Mouse (Mus musculus) embryo, embryonic 11.5 days (tissue): Measurements from ENCODE around the gene Pdgfra.

ENCODE experiments used
- DNase-seq: peaks from one replicate; pipeline ENCODE4 v3.0.0-alpha.2; 2012; ENCODE audit warnings: low read depth, low spot score

Pdgfra gene

DNA sequence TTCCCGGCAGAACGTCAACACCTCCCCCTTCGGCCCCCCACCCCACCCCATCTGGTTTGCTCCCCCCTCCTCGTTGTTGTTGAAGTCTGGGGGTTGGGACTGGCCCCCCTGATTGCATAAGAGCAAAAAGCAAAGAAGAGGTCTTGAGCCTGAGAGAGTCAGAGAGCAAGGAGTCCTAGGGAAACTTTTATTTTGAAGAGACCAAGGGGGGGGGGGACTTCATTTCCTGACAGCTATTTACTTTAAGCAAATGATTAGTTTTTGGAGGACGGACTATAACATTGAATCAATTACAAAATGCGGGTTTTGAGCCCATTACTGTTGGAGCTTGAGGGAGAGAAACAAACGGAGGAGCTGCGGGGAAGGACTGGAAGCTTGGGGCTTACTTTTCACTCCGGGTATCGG, at the start of gene Pdgfra:
Pdgfra (plus strand) TSS at position 272 of the 405 bp plus-strand sequence.
- peak; percentile 75 for DNase-seq

DNA sequence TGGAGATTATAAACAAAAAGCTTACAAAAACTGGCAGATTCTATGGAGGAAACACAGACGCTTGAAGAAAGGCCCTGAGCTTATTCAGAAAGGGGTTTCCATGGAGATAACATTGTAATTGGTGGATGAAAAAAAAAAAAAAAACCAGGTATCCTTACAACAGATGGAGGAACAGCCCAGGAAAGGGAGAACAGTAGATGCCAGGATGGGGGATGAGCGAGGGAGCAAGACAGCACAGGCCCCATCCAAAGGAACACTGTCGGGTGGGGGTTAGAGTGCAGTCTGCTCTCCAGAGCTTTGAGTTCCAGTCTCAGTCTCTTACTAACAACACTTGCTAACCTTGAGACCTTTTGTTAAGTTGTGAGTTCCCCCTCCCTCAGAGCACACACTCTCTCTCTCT, 45.6 kb upstream of the Pdgfra start:
- DNase-seq = no peak

DNA sequence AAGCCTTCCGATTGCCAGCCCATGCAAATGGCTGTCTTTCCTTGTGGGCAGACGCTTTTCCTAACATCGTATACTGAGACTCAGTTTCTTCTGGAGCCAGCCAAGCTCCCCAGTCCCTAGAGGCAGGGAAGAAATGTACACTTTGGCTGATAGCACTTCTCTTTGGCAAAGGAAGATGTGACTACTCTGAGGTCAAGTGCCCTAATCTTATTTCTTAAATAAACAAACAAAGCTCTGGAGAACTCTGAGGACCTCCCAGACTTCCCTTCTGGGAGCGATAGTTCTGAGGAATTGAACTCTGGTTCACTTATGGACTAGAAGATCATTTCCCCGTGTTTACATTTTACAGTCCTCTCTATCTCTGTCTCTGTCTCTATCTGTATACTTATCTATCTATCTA, 42.7 kb upstream of the Pdgfra start:
- no peak for DNase-seq

DNA sequence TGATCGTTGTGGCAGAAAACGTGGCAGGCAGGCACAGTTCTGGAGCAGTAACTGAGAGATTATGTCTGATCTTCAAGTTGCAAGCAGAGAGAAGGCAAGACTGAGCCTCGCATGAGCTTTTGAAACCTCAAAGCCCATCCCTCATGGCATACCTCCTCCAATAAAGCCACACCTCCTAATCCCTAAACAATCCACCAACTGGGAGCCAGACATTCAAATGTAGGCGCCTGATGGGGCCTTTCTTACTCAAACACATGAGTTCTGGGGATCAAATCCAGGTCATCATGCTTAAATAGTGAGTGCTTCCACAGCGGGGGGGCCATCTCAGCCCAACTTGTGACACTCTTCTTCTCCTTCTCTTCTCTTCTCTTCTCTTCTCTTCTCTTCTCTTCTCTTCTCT, 40.3 kb upstream of the Pdgfra start:
- no peak for DNase-seq

DNA sequence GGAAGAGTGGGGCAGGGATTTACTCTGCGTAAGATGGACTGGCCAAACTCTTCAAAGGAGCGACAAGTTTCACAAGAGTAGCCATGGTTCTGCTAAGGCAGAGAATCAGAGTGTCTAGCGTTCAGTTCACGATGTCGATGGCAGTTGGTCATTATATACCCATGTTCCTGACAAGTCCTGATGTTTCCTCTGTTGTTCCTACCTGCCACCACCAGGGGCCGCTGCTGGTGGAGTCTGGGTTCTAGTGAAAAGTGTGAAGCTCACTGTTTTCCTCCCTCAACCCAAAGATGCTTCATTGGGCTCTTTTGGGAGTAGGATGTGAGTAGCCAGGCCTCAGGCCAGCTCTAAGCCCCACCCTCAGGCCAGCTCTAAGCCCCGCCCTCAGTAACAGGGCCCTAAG, 33.3 kb upstream of the Pdgfra start:
- peak; percentile 9 for DNase-seq

DNA sequence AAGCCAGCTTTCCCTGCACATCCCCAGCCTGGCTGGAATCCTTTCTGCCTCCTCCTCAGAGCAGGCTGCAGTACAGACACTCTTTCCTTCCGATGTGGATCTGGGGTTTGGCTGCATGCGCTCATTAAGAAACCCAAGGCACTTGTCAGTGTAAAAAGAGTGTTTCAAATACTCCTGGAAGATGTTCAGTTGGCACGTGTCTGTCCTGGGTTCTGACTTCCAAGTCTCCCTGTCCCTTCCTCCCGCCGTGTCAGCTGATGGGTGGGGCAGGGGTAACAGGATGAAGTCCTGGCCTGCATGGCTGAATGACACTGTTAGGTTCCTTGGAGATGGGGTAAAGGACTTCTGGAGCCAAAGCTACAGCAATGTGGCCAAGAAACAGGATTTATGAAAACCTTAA, 30.4 kb upstream of the Pdgfra start:
- DNase-seq = no peak

DNA sequence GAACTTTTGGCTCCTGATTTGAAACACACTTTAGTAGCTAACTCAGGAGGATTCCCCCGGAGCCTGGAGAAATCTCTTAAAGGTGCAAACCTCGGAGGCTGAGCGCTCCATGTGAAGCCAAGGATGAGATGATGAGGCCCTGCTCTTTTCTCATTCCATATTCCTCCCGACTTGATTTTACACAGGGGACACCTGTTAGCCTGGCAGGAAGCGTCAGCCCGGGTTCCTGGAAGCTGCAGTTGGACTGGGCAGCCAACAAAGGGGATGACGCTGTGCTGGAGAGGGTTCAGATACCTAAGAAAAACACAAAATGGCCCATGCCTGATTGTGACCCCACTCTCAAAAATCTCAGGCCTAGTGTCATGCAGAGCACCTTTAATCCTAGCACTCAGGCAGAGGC, 17.4 kb upstream of the Pdgfra start:
- no peak for DNase-seq

DNA sequence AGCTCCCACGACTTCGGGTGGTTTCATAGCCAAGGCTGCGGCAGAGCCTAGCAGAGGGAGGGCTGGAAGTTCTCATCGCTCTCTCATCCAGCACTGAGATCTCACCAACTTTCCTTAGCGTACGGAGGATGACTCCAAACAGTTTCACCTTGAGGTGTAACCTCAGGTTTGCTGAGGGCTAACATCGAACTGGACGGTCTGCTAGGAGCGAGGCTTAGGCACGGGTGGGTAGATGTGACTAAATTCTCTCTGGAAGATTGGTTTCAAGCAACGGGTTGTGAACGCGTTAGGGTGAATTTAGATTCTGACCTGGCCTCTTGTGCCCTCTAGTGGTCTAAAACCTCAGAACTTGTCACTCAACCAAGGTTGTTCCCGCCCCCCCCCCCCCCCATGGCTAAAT, 9.0 kb upstream of the Pdgfra start:
- no peak for DNase-seq

DNA sequence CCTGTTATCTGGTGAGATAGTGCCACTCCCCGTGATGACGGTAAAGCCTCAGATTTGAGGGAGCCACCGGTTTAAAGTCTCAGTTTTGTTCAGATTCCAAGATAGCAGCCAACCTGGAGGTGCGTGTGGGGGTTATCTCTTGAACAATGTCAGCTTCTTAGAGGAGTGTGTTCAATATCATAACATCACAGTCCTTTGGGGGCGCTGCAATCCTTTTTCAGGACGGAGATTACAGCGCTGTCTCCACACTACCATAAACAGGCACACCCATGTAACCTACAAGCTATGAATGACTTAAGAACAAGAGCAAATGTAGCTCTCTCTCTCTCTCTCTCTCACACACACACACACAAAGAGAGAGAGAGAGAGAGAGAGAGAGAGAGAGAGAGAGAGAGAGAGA, 8.3 kb upstream of the Pdgfra start:
- DNase-seq = no peak

DNA sequence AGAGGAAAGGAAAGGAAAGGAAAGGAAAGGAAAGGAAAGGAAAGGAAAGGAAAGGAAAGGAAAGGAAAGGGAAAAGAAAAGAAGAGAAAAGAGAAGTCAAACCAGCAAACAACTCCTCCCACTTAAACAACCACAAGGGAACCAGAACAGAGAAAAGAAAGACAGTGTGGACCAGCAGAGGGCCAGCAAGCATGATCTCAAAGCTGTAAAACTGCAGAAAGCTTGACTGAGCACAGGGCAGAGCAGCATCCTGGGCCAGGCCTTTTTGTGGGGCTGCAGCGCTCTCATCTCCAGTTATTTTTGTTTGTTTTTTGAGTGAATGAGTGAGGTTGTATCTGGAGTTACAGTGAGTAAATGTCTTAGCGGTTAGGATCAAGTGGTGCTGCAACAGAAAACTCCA, 6.8 kb upstream of the Pdgfra start:
- DNase-seq = no peak

DNA sequence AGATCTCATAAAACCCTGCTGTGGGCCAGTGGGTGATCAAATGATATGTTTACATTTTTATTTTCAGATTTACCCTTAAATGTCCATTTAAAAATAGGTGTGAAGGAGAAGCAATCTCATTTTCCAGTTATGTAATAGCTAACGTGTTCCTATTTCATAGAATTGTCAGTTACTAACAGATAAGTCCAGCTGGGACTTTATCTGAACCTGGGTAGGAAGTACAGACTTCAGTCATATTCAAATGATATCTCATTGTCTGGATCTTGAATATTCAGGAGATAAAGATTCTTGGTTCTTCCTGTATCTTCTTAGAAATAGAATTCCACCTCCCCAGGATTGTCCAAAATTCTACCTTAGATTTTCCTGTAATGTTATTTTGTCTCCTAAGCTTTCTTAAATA, 5.6 kb upstream of the Pdgfra start:
- DNase-seq = no peak

DNA sequence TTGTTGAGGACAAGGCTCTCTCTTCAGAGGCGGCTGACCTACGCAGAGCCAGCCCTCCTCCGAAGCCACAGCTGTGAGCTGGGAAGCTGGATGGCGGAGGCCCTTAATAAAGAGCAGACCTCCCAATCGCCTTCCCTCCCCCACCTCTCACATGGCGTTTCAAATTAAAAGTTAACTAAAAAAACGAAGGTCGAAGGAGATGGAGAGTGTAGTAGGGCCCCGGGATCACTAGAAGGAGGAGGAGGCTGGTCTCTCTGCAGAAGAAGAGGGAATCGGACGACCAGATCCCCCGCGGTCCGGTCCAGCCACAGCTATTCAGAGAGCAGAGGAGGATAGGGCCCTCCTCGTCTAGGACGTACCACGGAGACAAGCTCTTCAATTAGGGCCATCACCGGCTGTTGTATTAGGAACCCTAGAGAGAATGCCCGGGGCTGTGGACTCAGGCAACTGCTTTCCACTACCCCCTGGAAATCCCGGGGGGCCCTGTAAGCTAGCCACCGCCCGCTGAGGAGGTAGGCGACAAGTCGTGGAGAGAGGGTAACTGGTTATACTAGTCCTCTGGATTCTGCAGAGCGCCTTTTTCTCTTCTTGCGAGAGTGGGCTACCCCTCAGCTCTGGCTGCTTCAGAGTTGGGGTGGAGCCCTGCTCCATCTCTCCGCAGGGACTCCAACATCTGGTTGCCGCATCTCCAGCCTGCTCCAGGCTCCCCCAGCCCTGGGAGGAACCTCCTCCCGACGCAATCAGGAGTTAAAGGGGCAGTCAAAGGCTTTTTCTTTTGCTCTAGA, 3.6 kb upstream of the Pdgfra start:
- DNase-seq = peak; percentile 45

DNA sequence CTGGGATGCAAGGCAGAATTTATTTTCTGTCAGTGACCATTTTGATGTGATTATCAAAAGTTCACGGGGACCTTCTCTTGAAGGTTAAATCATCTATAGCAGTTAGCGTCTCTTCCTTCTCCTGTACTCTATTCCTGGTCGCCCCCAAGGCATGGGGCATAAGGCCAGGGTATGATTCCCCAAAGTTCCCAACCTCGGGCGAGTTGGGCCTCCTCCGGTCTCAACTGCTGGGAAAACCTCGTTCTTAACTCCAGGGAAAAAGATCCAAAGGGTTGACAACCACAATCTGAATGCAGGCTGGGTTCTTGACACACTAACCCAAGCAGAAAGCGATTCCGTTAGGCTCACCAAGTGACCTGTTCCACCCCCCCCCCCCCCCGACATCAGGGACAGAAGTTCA, 2.7 kb upstream of the Pdgfra start:
- DNase-seq = no peak

DNA sequence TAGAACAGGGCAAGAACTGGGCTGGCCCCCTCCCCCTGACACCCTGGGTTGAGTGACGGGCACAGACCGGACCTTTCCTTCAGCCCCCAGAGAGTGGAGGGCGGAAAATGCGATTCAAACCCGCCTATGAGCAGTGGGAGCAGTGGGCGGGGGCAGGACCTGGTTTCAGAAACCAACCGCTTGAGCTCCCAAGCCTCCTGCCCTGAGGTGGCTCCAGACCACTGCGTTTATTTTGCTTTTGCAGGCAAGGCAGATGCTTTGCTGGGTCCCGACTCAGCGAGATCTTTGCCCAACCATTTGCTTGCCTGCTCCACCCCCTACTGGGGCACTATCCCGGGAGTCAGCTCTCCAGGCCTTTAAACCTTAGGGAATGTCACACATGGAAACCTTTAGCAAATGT, 2.2 kb upstream of the Pdgfra start:
- peak; percentile 30 for DNase-seq

DNA sequence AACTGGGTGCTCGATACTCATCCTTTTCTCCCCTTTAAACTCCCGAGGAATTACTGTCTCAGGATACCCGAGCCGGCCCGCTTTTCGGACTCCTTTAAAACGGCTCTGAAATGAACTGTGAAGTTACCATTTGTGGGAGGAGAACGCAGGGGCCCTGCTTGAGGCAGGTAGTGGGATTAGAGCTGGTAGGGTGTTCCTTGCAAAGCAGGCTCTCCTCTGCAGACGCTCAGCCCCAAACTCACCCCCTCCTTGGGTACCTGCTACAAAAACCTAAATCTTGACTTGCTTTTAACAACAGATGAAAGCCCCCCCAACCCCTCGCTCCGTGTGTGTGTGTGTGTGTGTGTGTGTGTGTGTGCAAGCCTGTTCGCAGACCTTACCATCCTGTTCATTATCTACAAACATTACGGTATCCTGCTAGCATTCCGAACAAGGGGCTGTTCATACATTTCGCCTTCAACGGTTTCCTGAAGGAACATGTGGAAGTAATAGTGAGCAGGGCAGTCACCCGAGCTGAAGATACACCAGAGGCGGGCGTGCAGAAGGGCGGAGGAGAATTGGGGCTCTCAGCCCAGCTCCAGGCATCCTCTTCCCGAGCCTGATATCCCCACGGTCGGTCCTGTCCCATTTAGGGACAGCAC, 1.6 kb upstream of the Pdgfra start:
- peak; percentile 62 for DNase-seq

DNA sequence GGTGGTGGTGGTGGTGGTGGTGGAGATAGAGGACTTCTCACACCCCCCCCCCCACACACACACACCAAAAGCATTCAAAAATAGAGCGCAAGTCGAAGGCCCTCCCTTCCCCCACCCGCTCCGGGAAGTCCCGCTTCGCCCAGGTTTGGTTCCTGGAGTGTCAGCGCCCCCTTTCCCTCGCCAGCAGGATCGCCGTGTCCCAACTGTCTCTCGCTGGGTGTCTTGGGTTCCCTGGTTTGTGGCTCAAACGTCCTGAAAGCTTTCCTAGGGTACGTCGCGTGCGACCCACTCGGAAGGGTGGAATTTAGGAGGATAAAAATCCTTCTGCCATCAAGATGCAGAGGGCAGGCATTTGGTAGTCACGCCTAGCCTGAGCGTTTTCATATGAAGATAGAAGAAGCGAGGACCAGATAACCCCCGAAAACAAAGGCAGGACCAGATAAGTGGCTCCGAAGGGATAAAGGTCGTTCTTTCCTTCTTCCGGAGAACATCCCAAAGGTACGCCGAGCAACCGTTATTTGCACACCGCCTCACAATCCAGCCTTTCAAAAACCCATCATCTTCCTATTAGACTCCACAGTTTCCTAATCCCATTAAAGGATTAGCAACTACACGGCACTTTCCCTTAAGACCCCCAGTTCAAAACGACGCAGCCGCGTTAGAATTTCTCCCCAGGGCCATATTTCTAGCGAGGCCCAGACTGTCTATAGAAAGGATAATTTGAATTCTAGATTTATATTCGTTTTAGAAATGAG, 769 bp upstream of the Pdgfra start:
- peak; percentile 82 for DNase-seq

DNA sequence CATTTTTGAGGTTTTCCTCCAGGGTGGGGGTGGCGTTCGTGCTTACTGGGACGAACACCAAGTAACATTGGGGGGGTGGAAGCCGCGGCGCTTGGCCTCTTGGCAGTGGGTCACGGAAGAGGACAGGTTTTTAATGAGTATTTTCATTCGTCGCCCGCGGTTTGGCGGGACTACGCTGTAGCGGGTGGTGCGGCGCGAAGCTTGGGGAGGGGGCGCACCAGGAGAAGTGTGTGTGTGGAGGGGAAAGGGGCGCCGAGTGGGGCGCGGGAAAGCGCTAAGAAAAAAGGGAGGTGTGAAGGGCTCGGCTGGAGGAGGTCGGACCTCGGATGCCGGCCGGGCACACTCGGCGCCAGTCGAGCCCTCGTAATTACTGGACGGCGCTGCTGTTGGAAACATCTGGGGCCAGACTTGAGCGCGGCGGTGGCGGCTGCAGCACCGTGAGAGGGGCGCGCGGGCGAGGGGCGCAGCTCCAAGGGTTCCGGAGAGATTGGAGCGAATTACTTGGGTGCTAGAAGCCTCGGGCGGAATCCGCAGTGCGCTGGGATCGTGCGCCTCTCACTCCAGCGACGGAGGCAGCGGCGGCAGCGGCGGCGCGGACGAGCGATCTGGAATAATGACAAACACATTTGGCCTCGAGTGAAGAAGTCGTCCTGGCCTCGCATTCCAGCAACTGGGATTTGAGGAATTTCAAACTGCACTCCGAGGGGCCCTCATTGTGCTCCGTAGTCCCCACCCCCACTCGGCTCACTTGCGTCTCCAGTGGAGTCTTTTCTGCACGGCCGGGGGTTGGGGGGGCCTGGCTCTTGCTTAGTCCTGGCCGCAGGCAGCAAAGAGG, 916 bp downstream of the Pdgfra start:
- peak; percentile 67 for DNase-seq

DNA sequence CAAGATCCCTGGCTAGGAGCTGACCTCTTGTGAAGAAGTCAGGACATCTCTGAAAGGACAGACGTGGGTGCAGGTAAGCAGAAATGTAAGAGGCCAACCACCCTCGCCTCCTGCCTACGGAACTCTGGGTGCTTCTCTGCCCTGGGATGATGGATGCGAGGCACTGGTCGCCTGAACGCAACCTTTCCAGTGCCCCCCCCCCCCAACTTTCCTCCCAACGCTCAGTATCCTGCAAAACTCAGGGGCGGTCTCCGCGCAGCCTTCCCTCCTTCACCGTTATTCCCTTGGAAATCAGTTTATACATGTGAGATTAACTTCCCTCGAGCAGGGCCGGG, 1.5 kb downstream of the Pdgfra start:
- no peak for DNase-seq

DNA sequence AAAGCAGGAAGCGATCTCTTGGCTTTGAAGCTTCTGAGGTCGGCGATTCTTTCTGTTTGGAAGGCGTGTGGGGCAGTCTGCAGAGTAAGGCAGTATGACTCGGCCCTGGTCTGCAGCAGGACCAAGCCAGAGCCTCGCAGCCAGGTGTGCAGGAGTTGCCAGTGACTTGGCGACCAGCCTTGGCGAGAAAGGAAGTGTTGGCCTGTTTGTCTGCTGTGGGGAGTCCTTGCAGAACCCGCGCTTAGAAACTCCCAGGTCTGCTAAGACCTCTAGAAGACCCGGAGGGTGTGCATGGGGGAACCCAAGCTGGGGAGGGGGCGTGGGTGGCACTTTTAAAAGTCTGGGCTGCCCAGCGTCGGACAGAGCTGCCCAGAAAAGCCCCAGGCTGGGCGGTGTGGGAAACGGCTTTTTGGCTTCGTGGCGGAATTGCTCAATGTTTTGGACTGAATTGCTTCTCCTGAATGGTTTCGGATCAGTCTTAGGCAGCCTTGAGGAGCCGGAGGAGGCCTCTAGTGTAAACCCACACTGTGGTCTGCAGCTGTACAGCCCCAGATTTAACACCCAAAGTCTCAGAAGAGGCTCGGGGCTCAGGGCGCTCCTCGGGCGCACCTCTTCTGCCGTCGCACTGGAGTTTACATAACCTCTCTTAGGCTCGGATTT, 2.0 kb downstream of the Pdgfra start:
- no peak for DNase-seq

DNA sequence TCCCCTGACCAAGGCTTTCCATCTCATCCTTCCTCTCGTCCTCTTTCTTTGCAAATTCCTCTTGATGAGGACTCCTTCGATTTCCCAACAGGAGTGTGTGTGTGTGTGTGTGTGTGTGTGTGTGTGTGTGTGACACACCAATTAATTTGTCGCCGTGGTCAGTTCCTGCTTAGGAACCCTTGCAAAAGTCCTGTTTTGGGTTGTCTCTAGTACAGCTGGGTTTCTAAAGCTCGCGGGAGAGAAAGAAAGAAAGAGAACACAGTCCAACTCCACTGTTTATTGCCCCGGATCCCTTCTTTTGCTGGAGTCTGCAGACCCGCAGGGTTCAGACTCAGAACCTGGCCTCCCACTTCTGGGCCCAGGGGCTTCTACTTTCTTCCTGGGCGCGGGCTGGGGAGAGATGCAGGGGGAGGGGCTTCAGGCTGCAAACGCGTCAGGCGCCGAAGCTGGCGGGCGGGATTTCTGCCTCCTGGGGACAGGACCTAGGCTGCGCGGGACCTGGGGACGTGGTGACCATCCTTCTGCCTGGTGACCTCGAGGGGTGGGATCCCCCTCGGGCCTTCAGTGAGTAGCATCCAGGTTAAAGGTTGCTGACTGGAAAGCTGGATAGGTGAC, 2.6 kb downstream of the Pdgfra start:
- peak; percentile 51 for DNase-seq

DNA sequence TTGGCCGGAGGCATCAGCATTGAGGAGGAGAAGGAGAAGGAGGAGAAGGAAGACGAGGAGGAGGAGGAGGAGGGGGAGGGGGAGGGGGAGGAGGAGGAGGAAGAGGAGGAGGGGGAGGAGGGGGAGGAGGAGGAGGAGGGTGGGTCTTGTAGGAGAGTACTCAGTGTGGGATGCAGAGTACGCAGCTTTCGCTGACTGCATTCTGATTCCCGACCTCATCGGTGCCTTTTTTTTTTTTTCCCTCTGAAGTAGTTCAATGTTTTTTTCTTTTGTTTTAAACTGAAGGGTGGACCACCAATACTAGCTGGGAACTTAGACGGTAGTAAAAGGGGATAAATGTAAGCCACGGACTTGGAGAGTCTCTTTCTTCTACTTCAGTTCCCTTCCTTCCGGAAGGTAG, 3.2 kb downstream of the Pdgfra start:
- no peak for DNase-seq
